Mouse (Mus musculus): Measurements from ENCODE around the gene St7. TPM values are rescaled to one million over a fixed set of nuclear protein-coding genes. Genes with fewer than 3 reads are reported as not detected.

The St7 gene
- polyA plus RNA-seq, 1 experiment = 8.4 TPM

DNA sequence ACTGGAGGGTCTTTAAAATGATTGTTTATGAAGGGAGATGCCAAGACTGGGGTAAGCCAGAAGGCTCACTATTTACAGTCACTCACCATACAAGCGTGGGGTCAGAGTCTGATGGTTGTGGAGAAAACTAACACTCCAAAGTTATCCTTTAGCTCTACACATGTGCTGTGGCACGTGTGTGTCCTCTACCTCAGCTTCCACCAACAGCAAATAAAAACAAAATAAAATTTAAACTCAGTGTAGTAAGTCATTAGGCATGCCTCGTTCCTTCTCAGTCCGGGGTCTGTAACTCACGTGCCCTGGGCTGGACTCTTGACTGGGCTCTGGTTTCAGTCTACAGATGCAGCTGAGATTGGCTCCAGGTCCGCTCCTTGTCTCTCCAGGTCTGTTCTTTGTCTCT lies 27.3 kb downstream of the St7 start:
- Histone ChIP-seq H3K36me3 (ENCODE audit: control insufficient read depth, insufficient read depth) (no peaks in the 10 kb centered on the region), H3K79me2 (ENCODE audit: control insufficient read depth, insufficient read depth) (no peaks in the 10 kb centered on the region), H3K4me3 (no peak overlapping the region), H3K4me2 (ENCODE audit: low read depth) (no peak overlapping the region), H3ac (ENCODE audit: control insufficient read depth, insufficient read length) (no peak overlapping the region), H3K27me3 (ENCODE audit: control insufficient read depth, insufficient read depth, insufficient read length) (no peaks in the 10 kb centered on the region)
- TF ChIP-seq E2F4 (IDR thresholded peaks at IDR 0.05; ENCODE audit: insufficient read depth) (no peak), REST (IDR thresholded peaks at IDR 0.05; ENCODE audit: insufficient read depth, insufficient read length) (no peak), POLR2A (IDR thresholded peaks at IDR 0.05; ENCODE audit: insufficient read length, low read depth) (no peak), TCF3 (IDR thresholded peaks at IDR 0.05; ENCODE audit: insufficient read length, low read depth) (no peak), MYOD1 (IDR thresholded peaks at IDR 0.05; ENCODE audit: control insufficient read depth in 1 of 3, insufficient read length in 2 of 3, low read depth in 2 of 3) (no peak), CEBPB (IDR thresholded peaks at IDR 0.05; ENCODE audit: insufficient read depth, poor library complexity, severe bottlenecking) (no peak), SRF (IDR thresholded peaks at IDR 0.05; ENCODE audit: control insufficient read depth, insufficient read length, low read depth) (no peak), MAX (IDR thresholded peaks at IDR 0.05; ENCODE audit: low read depth) (no peak), POLR2AphosphoS2 (IDR thresholded peaks at IDR 0.05; ENCODE audit: insufficient read length, low read depth) (no peak), TCF12 (IDR thresholded peaks at IDR 0.05; ENCODE audit: insufficient read depth, poor library complexity, severe bottlenecking) (no peak), USF1 (IDR thresholded peaks at IDR 0.05; ENCODE audit: low read depth) (no peak), MYOG (IDR thresholded peaks at IDR 0.05; ENCODE audit: control insufficient read depth in 1 of 3, insufficient read depth in 1 of 3, insufficient read length in 2 of 3, low read depth in 2 of 3) (no peak)

DNA sequence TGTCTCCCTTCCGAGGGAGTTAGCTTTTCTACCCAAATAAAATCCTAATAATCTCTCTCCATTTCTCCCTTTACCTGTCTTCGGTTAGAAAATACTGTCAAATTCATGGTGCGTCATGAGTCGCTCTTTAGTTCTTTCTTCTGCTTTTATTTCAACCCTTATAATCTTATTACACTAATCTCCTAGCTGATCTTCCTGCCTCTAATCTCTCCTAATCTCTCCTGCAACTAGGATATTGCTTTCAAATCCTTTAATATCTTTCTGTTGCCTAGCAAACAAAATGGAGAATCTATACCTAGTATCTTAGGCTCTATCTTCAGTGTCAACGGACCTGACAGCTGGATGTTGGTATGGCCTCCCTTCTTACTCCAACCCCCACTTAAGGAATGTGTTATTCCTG lies 29.0 kb downstream of the St7 start:
- Histone ChIP-seq H3K36me3 (ENCODE audit: control insufficient read depth, insufficient read depth) (no peaks in the 10 kb centered on the region), H3K4me2 (ENCODE audit: low read depth) (no peak overlapping the region), H3K79me2 (ENCODE audit: control insufficient read depth, insufficient read depth) (no peaks in the 10 kb centered on the region), H3ac (ENCODE audit: control insufficient read depth, insufficient read length) (no peak overlapping the region), H3K27me3 (ENCODE audit: control insufficient read depth, insufficient read depth, insufficient read length) (no peaks in the 10 kb centered on the region), H3K4me3 (no peak overlapping the region)
- TF ChIP-seq SRF (IDR thresholded peaks at IDR 0.05; ENCODE audit: control insufficient read depth, insufficient read length, low read depth) (no peak), REST (IDR thresholded peaks at IDR 0.05; ENCODE audit: insufficient read depth, insufficient read length) (no peak), TCF12 (IDR thresholded peaks at IDR 0.05; ENCODE audit: insufficient read depth, poor library complexity, severe bottlenecking) (no peak), MAX (IDR thresholded peaks at IDR 0.05; ENCODE audit: low read depth) (no peak), USF1 (IDR thresholded peaks at IDR 0.05; ENCODE audit: low read depth) (no peak), POLR2AphosphoS2 (IDR thresholded peaks at IDR 0.05; ENCODE audit: insufficient read length, low read depth) (no peak), TCF3 (IDR thresholded peaks at IDR 0.05; ENCODE audit: insufficient read length, low read depth) (no peak), MYOG (IDR thresholded peaks at IDR 0.05; ENCODE audit: control insufficient read depth in 1 of 3, insufficient read depth in 1 of 3, insufficient read length in 2 of 3, low read depth in 2 of 3) (no peak), POLR2A (IDR thresholded peaks at IDR 0.05; ENCODE audit: insufficient read length, low read depth) (no peak), CEBPB (IDR thresholded peaks at IDR 0.05; ENCODE audit: insufficient read depth, poor library complexity, severe bottlenecking) (no peak), MYOD1 (IDR thresholded peaks at IDR 0.05; ENCODE audit: control insufficient read depth in 1 of 3, insufficient read length in 2 of 3, low read depth in 2 of 3) (no peak), E2F4 (IDR thresholded peaks at IDR 0.05; ENCODE audit: insufficient read depth) (no peak)

DNA sequence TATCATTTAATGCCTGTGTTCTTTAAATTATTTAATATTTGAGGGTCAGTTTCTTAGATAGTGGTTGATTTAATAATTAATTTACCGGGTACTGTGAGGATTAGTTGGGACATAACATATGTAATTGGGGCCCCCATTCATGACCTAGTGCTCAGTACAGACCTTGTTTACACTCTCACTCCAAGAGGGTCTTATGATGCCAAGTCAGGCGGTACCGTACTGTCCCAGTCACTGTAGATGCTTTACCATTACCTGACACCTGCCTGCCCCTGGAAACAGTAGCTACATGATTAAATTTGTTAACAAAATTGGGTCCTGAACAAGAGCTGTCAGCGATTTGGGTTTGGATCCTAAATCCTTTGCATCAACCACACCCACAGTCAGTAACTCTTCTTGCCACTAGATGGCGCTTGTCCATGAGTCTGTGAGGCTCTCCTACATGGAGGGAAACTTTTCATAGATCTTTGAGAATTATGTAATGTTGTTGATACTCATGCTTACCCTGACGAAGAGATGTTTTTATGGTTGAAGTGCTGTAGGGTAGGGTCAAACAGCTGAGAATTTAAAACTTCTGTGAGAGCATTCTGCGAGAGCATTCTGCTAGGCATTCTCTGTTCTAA lies 33.2 kb downstream of the St7 start:
- Histone ChIP-seq H3K27me3 (ENCODE audit: control insufficient read depth, insufficient read depth, insufficient read length) (no peaks in the 10 kb centered on the region), H3K4me3 (no peak overlapping the region), H3K79me2 (ENCODE audit: control insufficient read depth, insufficient read depth) (no peaks in the 10 kb centered on the region), H3K36me3 (ENCODE audit: control insufficient read depth, insufficient read depth) (no peaks in the 10 kb centered on the region), H3ac (ENCODE audit: control insufficient read depth, insufficient read length) (no peak overlapping the region), H3K4me2 (ENCODE audit: low read depth) (no peak overlapping the region)
- TF ChIP-seq E2F4 (IDR thresholded peaks at IDR 0.05; ENCODE audit: insufficient read depth) = no peak
- TF ChIP-seq REST (IDR thresholded peaks at IDR 0.05; ENCODE audit: insufficient read depth, insufficient read length) = no peak

DNA sequence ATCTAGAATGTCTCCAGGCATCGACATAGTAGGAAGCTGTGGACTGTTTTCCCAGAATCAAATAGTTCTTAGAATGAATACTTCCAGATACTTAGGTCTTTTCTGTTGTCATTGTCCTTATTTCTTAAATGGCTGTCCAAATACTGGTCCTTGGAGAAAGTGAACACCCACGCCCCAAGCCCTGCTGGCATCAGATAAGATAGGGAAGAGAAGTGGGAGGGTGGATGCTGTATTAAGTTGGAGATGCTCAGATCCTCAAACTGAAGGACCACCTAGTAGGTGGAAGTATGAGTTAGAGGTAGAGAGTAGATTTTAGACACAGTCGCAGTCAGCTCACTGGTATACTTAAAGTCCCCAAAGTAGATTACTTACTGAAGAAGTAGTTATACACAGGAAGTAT lies 34.5 kb downstream of the St7 start:
- H3K36me3 ChIP-seq (ENCODE audit: control insufficient read depth, insufficient read depth) = no peaks in the 10 kb centered on the region
- H3K4me3 ChIP-seq = no peak overlapping the region
- TF ChIP-seq POLR2AphosphoS2 (IDR thresholded peaks at IDR 0.05; ENCODE audit: insufficient read length, low read depth) (no peak), MYOG (IDR thresholded peaks at IDR 0.05; ENCODE audit: control insufficient read depth in 1 of 3, insufficient read depth in 1 of 3, insufficient read length in 2 of 3, low read depth in 2 of 3) (no peak), USF1 (IDR thresholded peaks at IDR 0.05; ENCODE audit: low read depth) (no peak), TCF3 (IDR thresholded peaks at IDR 0.05; ENCODE audit: insufficient read length, low read depth) (no peak), REST (IDR thresholded peaks at IDR 0.05; ENCODE audit: insufficient read depth, insufficient read length) (no peak), TCF12 (IDR thresholded peaks at IDR 0.05; ENCODE audit: insufficient read depth, poor library complexity, severe bottlenecking) (no peak), POLR2A (IDR thresholded peaks at IDR 0.05; ENCODE audit: insufficient read length, low read depth) (no peak), MYOD1 (IDR thresholded peaks at IDR 0.05; ENCODE audit: control insufficient read depth in 1 of 3, insufficient read length in 2 of 3, low read depth in 2 of 3) (no peak), MAX (IDR thresholded peaks at IDR 0.05; ENCODE audit: low read depth) (no peak), CEBPB (IDR thresholded peaks at IDR 0.05; ENCODE audit: insufficient read depth, poor library complexity, severe bottlenecking) (no peak), SRF (IDR thresholded peaks at IDR 0.05; ENCODE audit: control insufficient read depth, insufficient read length, low read depth) (no peak), E2F4 (IDR thresholded peaks at IDR 0.05; ENCODE audit: insufficient read depth) (no peak)
- H3K4me2 ChIP-seq (ENCODE audit: low read depth) = no peak overlapping the region
- no peaks in the 10 kb centered on the region for H3K79me2 ChIP-seq (ENCODE audit: control insufficient read depth, insufficient read depth)
- H3K27me3 ChIP-seq (ENCODE audit: control insufficient read depth, insufficient read depth, insufficient read length) = no peaks in the 10 kb centered on the region
- no peak overlapping the region for H3ac ChIP-seq (ENCODE audit: control insufficient read depth, insufficient read length)
